Mouse (Mus musculus) midbrain, embryonic 14.5 days (tissue): ENCODE measurements around the gene Spem1. TPM values are rescaled to one million over a fixed set of nuclear protein-coding genes. Genes with fewer than 3 reads are reported as not detected.

ENCODE experiments used
- polyA plus RNA-seq: library from polyadenylated mRNA; unstranded; fragments of >200 nt; fragmentation: Nextera tagmentation; extraction: Ambion mirVana; gene quantifications from 2 replicates; pipeline ENCODE4 v1.2.1, GENCODE M21; 2014

The Spem1 gene
- polyA plus RNA-seq, 1 experiment from 2014 or later, result 0.49 TPM

Other genes starting within 250 kb of the Spem1 start
- 22.5 and 22.7 TPM in 2 replicates for gene Wrap53, start 241.9 kb downstream of the Spem1 start, polyA plus RNA-seq
- gene Trp53, start 241.8 kb downstream of the Spem1 start, polyA plus RNA-seq, result 66.1 and 69.2 TPM in 2 replicates
- 46.5 and 46.7 TPM in 2 replicates for gene Atp1b2, start 216.2 kb downstream of the Spem1 start, polyA plus RNA-seq
- not detected in 2 replicates for gene Shbg, start 204.3 kb downstream of the Spem1 start, polyA plus RNA-seq
- gene Sat2, start 200.2 kb downstream of the Spem1 start, polyA plus RNA-seq, result 21.6 and 22.5 TPM in 2 replicates
- gene Fxr2, start 189.2 kb downstream of the Spem1 start, polyA plus RNA-seq, result 35.9 and 38.4 TPM in 2 replicates
- gene Sox15, start 166.9 kb downstream of the Spem1 start, polyA plus RNA-seq, result not detected in 2 replicates
- gene Mpdu1, start 159.5 kb downstream of the Spem1 start, polyA plus RNA-seq, result 64.0 and 108 TPM in 2 replicates
- 3.7 and 7.9 TPM in 2 replicates for gene Cd68, start 156.0 kb downstream of the Spem1 start, polyA plus RNA-seq
- 707 and 863 TPM in 2 replicates for gene Eif4a1, start 149.8 kb downstream of the Spem1 start, polyA plus RNA-seq
- gene Senp3, start 140.1 kb downstream of the Spem1 start, polyA plus RNA-seq, result 93.3 and 103 TPM in 2 replicates
- gene Tnfsf13, start 136.4 kb downstream of the Spem1 start, polyA plus RNA-seq, result 0.16 and 0.25 TPM in 2 replicates
- 1.6 and 3.0 TPM in 2 replicates for gene Tnfsf12, start 126.3 kb downstream of the Spem1 start, polyA plus RNA-seq
- gene Tnfsfm13, start 126.1 kb downstream of the Spem1 start, polyA plus RNA-seq, result 0.51 and 1.1 TPM in 2 replicates
- gene Polr2a, start 63.5 kb downstream of the Spem1 start, polyA plus RNA-seq, result 20.0 and 30.7 TPM in 2 replicates
- gene Slc35g3, start 60.2 kb downstream of the Spem1 start, polyA plus RNA-seq, result 0.14 TPM in 1 of 2 replicates, not detected in the other
- 3.8 and 4.2 TPM in 2 replicates for gene Zbtb4, start 56.3 kb downstream of the Spem1 start, polyA plus RNA-seq
- gene Chrnb1, start 26.2 kb downstream of the Spem1 start, polyA plus RNA-seq, result 0.80 and 1.3 TPM in 2 replicates
- 3.2 and 3.6 TPM in 2 replicates for gene Fgf11, start 20.3 kb downstream of the Spem1 start, polyA plus RNA-seq
- gene Tmem102, start 16.6 kb downstream of the Spem1 start, polyA plus RNA-seq, result 0.58 and 0.82 TPM in 2 replicates
- gene Gm39566, start 6.9 kb downstream of the Spem1 start, polyA plus RNA-seq, result not detected in 2 replicates
- not detected in 2 replicates for gene Spem2, start 3.7 kb downstream of the Spem1 start, polyA plus RNA-seq
- 25.1 and 32.4 TPM in 2 replicates for gene Nlgn2, start 15.6 kb upstream of the Spem1 start, polyA plus RNA-seq
- 313 and 417 TPM in 2 replicates for gene Tmem256, start 16.3 kb upstream of the Spem1 start, polyA plus RNA-seq
- gene Plscr3, start 24.2 kb upstream of the Spem1 start, polyA plus RNA-seq, result 41.3 and 51.9 TPM in 2 replicates
- not detected in 2 replicates for gene Tnk1, start 36.5 kb upstream of the Spem1 start, polyA plus RNA-seq
- gene Tmem95, start 55.8 kb upstream of the Spem1 start, polyA plus RNA-seq, result not detected in 2 replicates
- gene Kctd11, start 59.2 kb upstream of the Spem1 start, polyA plus RNA-seq, result 0.74 and 1.0 TPM in 2 replicates
- 0.17 and 0.30 TPM in 2 replicates for gene Acap1, start 73.4 kb upstream of the Spem1 start, polyA plus RNA-seq
- 9.4 and 13.0 TPM in 2 replicates for gene 2810408A11Rik, start 78.8 kb upstream of the Spem1 start, polyA plus RNA-seq
- 27.5 and 29.0 TPM in 2 replicates for gene Neurl4, start 78.9 kb upstream of the Spem1 start, polyA plus RNA-seq
- gene Gps2, start 91.7 kb upstream of the Spem1 start, polyA plus RNA-seq, result 56.4 and 62.4 TPM in 2 replicates
- 1,083 and 1,099 TPM in 2 replicates for gene Eif5a, start 99.8 kb upstream of the Spem1 start, polyA plus RNA-seq
- gene Ybx2, start 113.6 kb upstream of the Spem1 start, polyA plus RNA-seq, result 4.3 and 10.4 TPM in 2 replicates
- gene Slc2a4, start 126.0 kb upstream of the Spem1 start, polyA plus RNA-seq, result 2.2 and 4.5 TPM in 2 replicates
- gene Cldn7, start 142.6 kb upstream of the Spem1 start, polyA plus RNA-seq, result 0.20 TPM in 1 of 2 replicates, not detected in the other
- gene Ctdnep1, start 159.0 kb upstream of the Spem1 start, polyA plus RNA-seq, result 24.4 and 39.0 TPM in 2 replicates
- gene Elp5, start 160.3 kb upstream of the Spem1 start, polyA plus RNA-seq, result 162 and 193 TPM in 2 replicates
- gene Gabarap, start 169.0 kb upstream of the Spem1 start, polyA plus RNA-seq, result 616 and 626 TPM in 2 replicates
- gene Phf23, start 173.6 kb upstream of the Spem1 start, polyA plus RNA-seq, result 41.3 and 48.9 TPM in 2 replicates
- 22.9 and 23.0 TPM in 2 replicates for gene Dvl2, start 178.4 kb upstream of the Spem1 start, polyA plus RNA-seq
- 43.2 and 49.6 TPM in 2 replicates for gene Acadvl, start 193.2 kb upstream of the Spem1 start, polyA plus RNA-seq
- 33.1 and 41.0 TPM in 2 replicates for gene Dlg4, start 194.8 kb upstream of the Spem1 start, polyA plus RNA-seq
- gene Asgr1, start 231.9 kb upstream of the Spem1 start, polyA plus RNA-seq, result 0.26 and 1.4 TPM in 2 replicates